Mouse (Mus musculus): ENCODE data around the gene Numbl. TPM values are rescaled to one million over a fixed set of nuclear protein-coding genes. Genes with fewer than 3 reads are reported as not detected.

Gene Numbl
- polyA plus RNA-seq, 1 experiment from 2014 or later = 20.1 TPM

DNA sequence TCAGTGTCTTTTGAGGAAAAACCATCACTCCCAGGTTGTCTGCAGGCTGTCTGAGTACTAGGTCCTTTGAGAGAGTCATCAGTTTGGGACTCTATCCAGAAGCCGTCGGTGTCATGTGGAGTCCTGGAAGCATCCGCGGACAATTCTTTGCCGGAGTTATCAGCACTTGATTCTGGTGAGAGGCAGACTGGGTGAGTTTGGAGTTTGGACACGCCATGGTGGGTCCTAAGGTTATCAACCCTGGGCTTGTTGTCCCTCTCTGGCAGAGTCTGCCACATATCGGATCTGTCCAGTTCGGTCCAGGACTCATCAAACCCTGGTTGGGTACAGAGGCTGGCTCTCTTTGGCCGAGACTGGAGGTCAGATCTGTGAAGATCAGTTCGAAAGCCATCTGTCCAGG is 30.6 kb upstream of the Numbl start:
- peaks cover 11% of the 10 kb centered on the region for H3K4me1 ChIP-seq (replicated peaks; ENCODE audit: control insufficient read depth, insufficient read depth, low read length)
- peak overlapping the region; percentile 87 for H3K9ac ChIP-seq (ENCODE audit: low read length)
- no peaks in the 10 kb centered on the region for H3K36me3 ChIP-seq (ENCODE audit: control insufficient read depth, insufficient read depth, low read length)
- peak overlapping the region; percentile 84 for H3K4me3 ChIP-seq (ENCODE audit: low read depth, low read length)
- no peaks in the 10 kb centered on the region for H3K9me3 ChIP-seq (ENCODE audit: control insufficient read depth, low read length)
- no peak for DNase-seq (ENCODE audit: low spot score)
- H3K4me2 ChIP-seq (ENCODE audit: low read depth, low read length, severe bottlenecking) = peak overlapping the region; percentile 86
- H3K27ac ChIP-seq (ENCODE audit: low read depth, low read length) = no peak overlapping the region
- H3K27me3 ChIP-seq (ENCODE audit: control insufficient read depth, insufficient read depth, low read length) = no peaks in the 10 kb centered on the region
- ATAC-seq (replicated peaks; ENCODE audit: low FRiP score) = 0 out of 2 replicates have a peak, but pooled peaks have one; percentile 0
- WGBS = 3% methylated on average over 10 of the region's 10 CpGs

DNA sequence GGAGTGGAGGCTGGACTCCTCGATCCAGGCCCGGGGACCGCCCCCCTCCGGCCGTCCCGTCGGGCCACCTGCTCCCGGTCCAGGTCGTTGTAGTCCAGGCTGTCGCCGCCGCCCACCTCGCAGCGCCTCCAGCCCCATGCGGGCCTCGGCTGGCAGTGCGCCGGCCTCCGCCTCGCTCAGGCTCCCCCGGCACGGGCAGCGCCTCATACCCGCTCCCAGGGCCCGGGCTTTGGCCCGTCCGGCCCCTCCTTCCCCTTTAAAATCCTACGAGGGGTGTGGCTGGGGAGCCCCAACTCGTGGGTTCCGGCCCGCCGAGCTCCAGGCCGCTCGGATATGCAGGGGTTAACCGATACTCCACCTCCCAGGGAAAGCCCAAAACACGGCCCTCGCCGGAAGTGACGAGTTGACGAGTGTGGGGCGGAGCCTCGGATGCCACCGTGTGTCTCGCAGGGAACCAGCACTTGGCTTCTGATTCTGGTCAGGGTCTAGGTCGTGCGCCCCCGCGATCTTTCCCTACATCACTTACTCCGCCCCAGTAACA is 29.9 kb upstream of the Numbl start, which contains the start of gene Itpkc:
Gene Itpkc, minus strand, starts transcription at position 381 of the 541 bp plus-strand sequence.
- WGBS = under 1% methylated on average over 49 of the region's 49 CpGs
- Histone ChIP-seq H3K4me1 (replicated peaks; ENCODE audit: control insufficient read depth, insufficient read depth, low read length) (peaks cover 11% of the 10 kb centered on the region), H3K27me3 (ENCODE audit: control insufficient read depth, insufficient read depth, low read length) (no peaks in the 10 kb centered on the region), H3K9me3 (ENCODE audit: control insufficient read depth, low read length) (no peaks in the 10 kb centered on the region), H3K27ac (ENCODE audit: low read depth, low read length) (peak within 1 kb of the TSS; percentile 63; the same call in 1 of the 2 replicates), H3K36me3 (ENCODE audit: control insufficient read depth, insufficient read depth, low read length) (no peaks in the 10 kb centered on the region), H3K4me3 (ENCODE audit: low read depth, low read length) (peak within 1 kb of the TSS; percentile 84), H3K4me2 (ENCODE audit: low read depth, low read length, severe bottlenecking) (peak within 1 kb of the TSS; percentile 86), H3K9ac (ENCODE audit: low read length) (peak within 1 kb of the TSS; percentile 87)
- peak; percentile 96 for DNase-seq (ENCODE audit: low spot score)
- ATAC-seq (replicated peaks; ENCODE audit: low FRiP score) = peak; percentile 83

DNA sequence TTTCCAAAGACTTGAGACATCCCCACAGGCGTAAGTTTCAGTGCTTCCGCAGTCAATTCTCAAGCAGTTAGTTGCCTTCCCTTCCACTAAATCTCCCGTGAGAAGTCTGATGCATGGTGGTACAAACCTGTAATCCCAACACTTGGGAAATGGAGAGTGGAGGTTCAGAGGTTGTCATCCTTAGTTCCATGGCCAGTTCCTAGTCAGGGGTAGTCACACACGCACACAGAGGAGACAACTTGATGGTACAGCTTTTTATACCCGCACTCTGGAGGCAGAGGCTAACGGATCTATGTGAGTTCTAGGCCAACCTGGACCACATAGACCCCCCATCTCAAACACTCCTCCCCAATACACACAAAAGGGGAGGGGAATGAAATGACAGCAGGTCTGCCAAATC is 29.4 kb upstream of the Numbl start:
- no peaks in the 10 kb centered on the region for H3K27me3 ChIP-seq (ENCODE audit: control insufficient read depth, insufficient read depth, low read length)
- WGBS = 23% methylated on average over 6 of the region's 6 CpGs
- peak overlapping the region; percentile 42; the same call in 1 of the 2 replicates for H3K27ac ChIP-seq (ENCODE audit: low read depth, low read length)
- H3K9ac ChIP-seq (ENCODE audit: low read length) = peak overlapping the region; percentile 87
- H3K4me1 ChIP-seq (replicated peaks; ENCODE audit: control insufficient read depth, insufficient read depth, low read length) = peaks cover 11% of the 10 kb centered on the region
- peak overlapping the region; percentile 86 for H3K4me2 ChIP-seq (ENCODE audit: low read depth, low read length, severe bottlenecking)
- H3K36me3 ChIP-seq (ENCODE audit: control insufficient read depth, insufficient read depth, low read length) = no peaks in the 10 kb centered on the region
- DNase-seq (ENCODE audit: low spot score) (no peak), ATAC-seq (replicated peaks; ENCODE audit: low FRiP score) (no peak)
- no peaks in the 10 kb centered on the region for H3K9me3 ChIP-seq (ENCODE audit: control insufficient read depth, low read length)
- peak overlapping the region; percentile 84 for H3K4me3 ChIP-seq (ENCODE audit: low read depth, low read length)

DNA sequence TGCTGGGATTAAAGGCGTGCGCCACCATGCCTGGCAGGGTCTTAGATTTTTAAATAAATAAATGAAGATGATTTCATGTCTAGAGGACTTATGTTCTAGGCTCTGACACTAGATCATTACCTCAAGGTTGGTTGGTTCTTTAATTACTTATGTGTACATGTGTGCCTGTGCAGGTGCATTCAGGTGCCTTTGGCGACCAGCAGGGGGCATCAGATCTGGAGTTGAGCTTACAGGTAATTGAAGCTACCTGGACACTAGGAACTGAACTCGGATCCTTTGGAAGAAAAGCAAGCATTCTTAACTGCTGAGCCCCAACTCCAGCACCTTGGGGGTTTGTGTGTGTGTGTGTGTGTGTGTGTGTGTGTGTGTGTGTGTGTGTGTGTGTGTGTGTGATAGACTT is 27.5 kb upstream of the Numbl start:
- ATAC-seq (replicated peaks; ENCODE audit: low FRiP score) (no peak), DNase-seq (ENCODE audit: low spot score) (no peak)
- Histone ChIP-seq H3K27ac (ENCODE audit: low read depth, low read length) (no peak overlapping the region), H3K36me3 (ENCODE audit: control insufficient read depth, insufficient read depth, low read length) (no peaks in the 10 kb centered on the region), H3K27me3 (ENCODE audit: control insufficient read depth, insufficient read depth, low read length) (no peaks in the 10 kb centered on the region), H3K9me3 (ENCODE audit: control insufficient read depth, low read length) (no peaks in the 10 kb centered on the region), H3K9ac (ENCODE audit: low read length) (no peak overlapping the region), H3K4me1 (replicated peaks; ENCODE audit: control insufficient read depth, insufficient read depth, low read length) (peaks cover 8% of the 10 kb centered on the region), H3K4me3 (ENCODE audit: low read depth, low read length) (no peak overlapping the region), H3K4me2 (ENCODE audit: low read depth, low read length, severe bottlenecking) (no peak overlapping the region)
- 75% methylated on average over 4 of the region's 4 CpGs for WGBS

DNA sequence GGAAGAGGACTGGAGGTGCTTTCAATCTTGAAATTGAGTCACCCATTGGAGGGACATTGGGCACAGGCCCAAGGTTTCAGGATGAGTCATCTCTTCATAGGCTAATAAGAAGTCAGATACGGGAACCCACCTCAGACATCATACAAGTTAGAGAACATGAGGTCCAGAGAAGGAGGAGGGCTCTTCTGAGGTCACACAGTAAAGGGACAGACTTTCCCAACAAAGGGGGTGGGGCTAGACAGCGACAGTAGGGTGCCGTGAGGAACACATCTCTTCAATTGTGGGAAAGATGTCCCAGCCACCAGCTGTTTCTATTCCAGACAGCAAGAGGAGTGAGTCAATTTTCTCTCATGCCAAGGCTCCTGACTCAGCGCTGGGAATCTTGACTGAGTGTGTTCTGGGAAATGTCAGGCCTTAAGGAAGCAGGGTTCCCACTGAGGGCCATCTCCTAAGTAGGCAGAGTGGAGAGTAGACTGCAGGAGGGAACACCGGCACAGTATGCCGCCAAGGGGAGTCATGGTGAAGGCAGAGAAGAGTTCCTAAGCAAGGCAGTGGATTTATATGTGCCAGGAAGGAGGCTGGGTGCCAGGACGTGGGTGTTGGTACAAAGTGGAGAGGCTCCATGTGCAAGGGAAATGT is 26.4 kb upstream of the Numbl start:
- Histone ChIP-seq H3K4me1 (replicated peaks; ENCODE audit: control insufficient read depth, insufficient read depth, low read length) (peaks cover 8% of the 10 kb centered on the region), H3K27ac (ENCODE audit: low read depth, low read length) (peak overlapping the region; percentile 68; the same call in 1 of the 2 replicates), H3K4me3 (ENCODE audit: low read depth, low read length) (no peak overlapping the region), H3K27me3 (ENCODE audit: control insufficient read depth, insufficient read depth, low read length) (no peaks in the 10 kb centered on the region), H3K4me2 (ENCODE audit: low read depth, low read length, severe bottlenecking) (no peak overlapping the region), H3K9me3 (ENCODE audit: control insufficient read depth, low read length) (no peaks in the 10 kb centered on the region), H3K36me3 (ENCODE audit: control insufficient read depth, insufficient read depth, low read length) (no peaks in the 10 kb centered on the region), H3K9ac (ENCODE audit: low read length) (no peak overlapping the region)
- ATAC-seq (replicated peaks; ENCODE audit: low FRiP score) (no peak), DNase-seq (ENCODE audit: low spot score) (no peak)
- 83% methylated on average over 7 of the region's 7 CpGs for WGBS

DNA sequence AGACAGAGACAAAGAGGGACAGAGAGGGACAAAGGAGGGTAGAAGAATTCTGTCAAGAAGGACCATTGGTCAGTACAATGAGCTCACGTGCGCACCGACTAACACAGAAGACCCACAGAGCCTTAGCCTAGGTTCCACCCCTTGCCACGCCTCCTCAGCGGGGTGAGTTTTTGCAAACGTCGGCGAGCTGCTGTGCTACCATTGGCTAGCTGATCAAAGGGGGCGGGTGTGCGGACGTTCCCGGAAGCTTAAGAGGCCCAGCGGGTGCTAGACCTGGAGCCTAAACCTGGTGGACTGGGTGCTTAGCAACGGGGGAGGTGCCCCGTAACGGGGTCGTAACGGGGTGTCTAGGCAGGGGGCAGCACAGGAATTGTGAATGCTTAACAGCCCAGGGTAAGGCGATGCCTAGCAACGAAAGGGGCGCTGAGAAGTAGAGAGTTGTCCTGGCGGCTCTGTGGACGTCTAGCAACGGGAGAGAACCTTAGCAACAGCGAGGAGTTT is 25.4 kb upstream of the Numbl start, which contains the start of gene Coq8b:
Gene Coq8b, plus strand, starts transcription at position 243 of the 501 bp plus-strand sequence.
- Histone ChIP-seq H3K36me3 (ENCODE audit: control insufficient read depth, insufficient read depth, low read length) (no peaks in the 10 kb centered on the region), H3K4me3 (ENCODE audit: low read depth, low read length) (peak within 1 kb of the TSS; percentile 44), H3K9me3 (ENCODE audit: control insufficient read depth, low read length) (no peaks in the 10 kb centered on the region), H3K4me1 (replicated peaks; ENCODE audit: control insufficient read depth, insufficient read depth, low read length) (no peaks in the 10 kb centered on the region; the same call in 1 of the 2 replicates), H3K27ac (ENCODE audit: low read depth, low read length) (peak within 1 kb of the TSS; percentile 78), H3K9ac (ENCODE audit: low read length) (peak within 1 kb of the TSS; percentile 57), H3K4me2 (ENCODE audit: low read depth, low read length, severe bottlenecking) (peak within 1 kb of the TSS; percentile 49), H3K27me3 (ENCODE audit: control insufficient read depth, insufficient read depth, low read length) (no peaks in the 10 kb centered on the region)
- DNase-seq (ENCODE audit: low spot score) = peak; percentile 97
- peak; percentile 91 for ATAC-seq (replicated peaks; ENCODE audit: low FRiP score)
- under 1% methylated on average over 25 of the region's 25 CpGs for WGBS

DNA sequence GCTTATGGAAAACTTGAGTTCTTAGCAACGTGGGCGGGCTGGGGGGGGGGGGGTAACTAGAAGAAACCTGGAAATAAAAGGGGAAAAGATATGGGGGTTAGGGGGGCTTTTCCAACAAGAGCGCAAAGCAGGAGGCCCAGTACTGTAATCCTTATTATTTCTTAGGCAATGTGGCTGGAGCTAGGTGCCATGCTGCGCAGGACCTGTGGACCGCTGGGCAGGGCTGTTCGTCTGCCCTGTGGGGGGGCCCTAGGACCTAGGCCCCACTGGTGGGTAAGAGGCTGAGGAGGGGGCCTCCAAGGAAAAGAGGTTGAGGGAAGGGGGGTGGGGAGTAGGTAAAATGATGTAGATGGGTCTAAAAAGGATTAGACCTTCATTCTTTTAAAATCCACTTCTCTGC is 24.9 kb upstream of the Numbl start:
- Histone ChIP-seq H3K27me3 (ENCODE audit: control insufficient read depth, insufficient read depth, low read length) (no peaks in the 10 kb centered on the region), H3K4me3 (ENCODE audit: low read depth, low read length) (peak overlapping the region; percentile 44), H3K4me1 (replicated peaks; ENCODE audit: control insufficient read depth, insufficient read depth, low read length) (no peaks in the 10 kb centered on the region; the same call in 1 of the 2 replicates), H3K9ac (ENCODE audit: low read length) (peak overlapping the region; percentile 57), H3K9me3 (ENCODE audit: control insufficient read depth, low read length) (no peaks in the 10 kb centered on the region), H3K27ac (ENCODE audit: low read depth, low read length) (peak overlapping the region; percentile 78), H3K4me2 (ENCODE audit: low read depth, low read length, severe bottlenecking) (peak overlapping the region; percentile 49), H3K36me3 (ENCODE audit: control insufficient read depth, insufficient read depth, low read length) (no peaks in the 10 kb centered on the region)
- 1% methylated on average over 6 of the region's 6 CpGs for WGBS
- DNase-seq (ENCODE audit: low spot score) = no peak
- ATAC-seq (replicated peaks; ENCODE audit: low FRiP score) = peak; percentile 34

DNA sequence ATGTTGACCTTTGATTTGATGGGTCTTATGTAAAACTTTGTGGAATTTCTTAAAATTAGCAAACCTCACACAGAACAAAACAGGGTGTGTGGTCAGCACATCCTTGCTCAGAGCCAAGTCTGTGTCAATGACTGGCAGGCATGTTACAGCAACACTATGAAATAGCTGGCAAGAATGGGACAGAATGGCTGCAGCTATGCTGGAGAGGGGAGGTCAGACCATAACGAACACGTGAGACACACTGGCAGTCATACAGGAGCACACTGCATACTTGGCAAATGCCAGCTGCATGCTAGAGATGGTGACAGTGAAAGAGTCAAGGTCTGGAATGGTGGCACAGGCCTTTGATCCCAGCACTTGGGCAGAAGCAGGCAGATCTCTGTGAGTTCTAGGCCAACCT is 22.5 kb upstream of the Numbl start:
- Histone ChIP-seq H3K9me3 (ENCODE audit: control insufficient read depth, low read length) (no peaks in the 10 kb centered on the region), H3K4me1 (replicated peaks; ENCODE audit: control insufficient read depth, insufficient read depth, low read length) (no peaks in the 10 kb centered on the region; the same call in 1 of the 2 replicates), H3K27me3 (ENCODE audit: control insufficient read depth, insufficient read depth, low read length) (no peaks in the 10 kb centered on the region), H3K27ac (ENCODE audit: low read depth, low read length) (no peak overlapping the region), H3K36me3 (ENCODE audit: control insufficient read depth, insufficient read depth, low read length) (no peaks in the 10 kb centered on the region), H3K9ac (ENCODE audit: low read length) (no peak overlapping the region), H3K4me3 (ENCODE audit: low read depth, low read length) (no peak overlapping the region), H3K4me2 (ENCODE audit: low read depth, low read length, severe bottlenecking) (no peak overlapping the region)
- DNase-seq (ENCODE audit: low spot score) (no peak), ATAC-seq (replicated peaks; ENCODE audit: low FRiP score) (no peak)
- WGBS = 91% methylated on average over 2 of the region's 2 CpGs

All from forebrain, embryonic 11.5 days (tissue).